Mouse (Mus musculus): ENCODE measurements at regions not wholly inside any gene's neighbourhood (a gene's known extent, or its start where the extent isn't known, plus 50 kb on each side); places are given as distances from the start of the nearest gene placed in this dataset.

DNA sequence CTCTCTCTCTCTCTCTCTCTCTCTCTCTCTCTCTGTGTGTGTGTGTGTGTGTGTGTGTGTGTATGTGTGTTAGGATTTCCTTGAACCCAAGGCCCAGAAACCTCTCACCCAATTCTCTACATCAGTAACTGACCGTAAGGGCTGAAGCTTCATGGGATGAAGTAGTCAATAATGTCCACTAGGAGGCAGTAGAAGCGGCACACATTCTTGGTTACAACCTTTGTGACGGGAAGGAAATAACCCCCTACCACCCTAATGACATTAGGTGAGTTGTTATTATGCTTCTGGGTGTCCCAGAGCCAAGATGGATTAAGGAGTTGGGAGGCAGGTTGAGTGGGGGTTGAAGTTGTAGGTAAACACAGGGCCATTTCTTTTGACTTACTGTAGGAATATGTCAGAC is 55.5 kb upstream of the Itprid1 start:
- DNase-seq (ENCODE audit: inconsistent ontology term) = no peak

DNA sequence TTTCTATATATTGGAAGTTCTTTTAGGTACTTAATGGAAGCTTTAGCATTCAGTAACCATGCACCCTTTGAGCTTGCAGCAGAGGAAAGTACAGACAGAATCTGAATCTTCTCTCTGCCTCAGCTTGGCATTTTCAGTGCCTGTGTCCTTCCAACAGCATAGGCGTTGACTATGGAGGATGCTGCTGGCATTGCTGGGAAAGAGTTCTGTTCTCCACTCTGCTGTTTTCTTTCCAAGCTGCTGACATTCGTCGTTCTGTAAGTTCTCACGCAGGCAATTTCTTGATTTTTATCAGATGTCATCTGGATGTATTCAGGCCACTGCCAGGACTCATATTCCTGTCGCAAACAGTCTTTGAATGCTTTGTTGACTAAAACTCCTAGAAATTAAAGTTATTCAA is 61.2 kb upstream of the Itprid1 start:
- no peak for DNase-seq (ENCODE audit: inconsistent ontology term)

DNA sequence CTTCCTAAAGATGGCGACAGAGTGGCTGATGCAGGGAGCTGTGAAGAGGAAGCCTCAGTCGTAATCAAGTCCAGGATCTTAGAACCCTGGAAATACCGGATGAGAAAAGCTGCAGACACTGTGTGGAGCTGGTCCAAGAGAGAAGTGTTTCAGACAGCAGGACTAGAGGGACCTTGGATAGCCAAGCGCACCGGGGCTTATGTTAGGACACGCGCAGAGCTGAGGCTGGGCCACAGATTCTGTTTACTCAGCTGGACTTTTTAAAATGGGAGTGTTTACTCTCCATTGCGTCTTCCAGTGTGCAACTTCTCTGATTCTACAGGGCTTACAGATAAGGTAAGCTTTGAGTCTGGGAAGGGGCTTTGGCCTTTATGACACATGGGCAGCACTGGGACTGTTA is 66.4 kb upstream of the Itprid1 start:
- no peak for DNase-seq (ENCODE audit: inconsistent ontology term)

DNA sequence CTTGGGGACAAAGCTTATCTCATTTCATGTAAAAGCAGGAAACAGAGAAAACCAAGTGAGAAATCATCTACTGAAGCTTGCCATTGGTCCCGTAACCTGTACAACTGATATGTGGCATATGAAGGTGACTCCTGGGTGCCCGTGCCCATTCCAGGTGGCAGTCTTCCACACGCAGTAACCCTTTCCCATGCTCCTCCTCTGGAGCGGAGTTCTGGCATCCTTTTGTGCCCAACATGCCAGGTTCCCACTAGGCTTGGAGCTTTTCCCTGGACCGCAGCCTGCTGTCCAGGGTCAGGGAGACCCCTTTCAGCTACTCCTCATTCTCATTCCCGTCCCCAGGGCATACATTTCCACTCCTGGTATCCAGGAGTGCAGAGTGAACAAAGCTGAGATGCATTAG is 74.4 kb upstream of the Neurod6 start:
- no peak for DNase-seq (ENCODE audit: inconsistent ontology term)

DNA sequence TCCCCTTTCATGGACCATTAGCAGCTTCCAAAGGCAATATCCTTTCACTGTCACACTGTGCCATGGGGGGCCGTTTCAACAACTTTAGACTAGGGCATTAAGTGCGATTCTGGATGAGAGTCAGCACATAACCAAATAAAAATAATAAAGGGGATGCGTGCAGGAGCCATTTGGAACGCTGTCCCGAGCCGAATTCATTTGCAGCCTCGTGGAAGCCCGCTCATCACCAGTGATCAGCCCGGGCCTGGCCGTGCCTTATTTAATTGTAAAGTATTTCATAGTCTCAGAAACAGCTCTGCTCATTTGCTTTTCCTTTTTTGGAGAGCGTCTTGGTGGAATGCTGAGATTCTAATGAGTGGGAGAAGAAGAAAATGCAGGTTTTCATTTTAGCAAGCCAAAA is 69.8 kb upstream of the Neurod6 start:
- no peak for DNase-seq (ENCODE audit: inconsistent ontology term)

DNA sequence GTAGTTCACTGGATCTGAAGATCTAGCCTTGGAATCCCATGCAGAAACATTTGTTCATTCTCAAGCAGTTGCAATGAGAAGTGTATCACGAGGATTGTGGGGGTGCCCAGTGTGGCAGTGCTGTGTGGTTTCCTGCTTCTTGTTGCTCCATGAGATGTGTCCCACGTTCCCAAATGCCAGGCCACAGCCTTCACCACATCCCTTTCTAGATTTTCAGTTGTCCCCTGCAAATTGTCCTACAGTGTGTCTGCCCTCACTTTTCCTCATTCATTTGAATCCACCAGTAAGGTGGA is 64.7 kb upstream of the Neurod6 start:
- DNase-seq (ENCODE audit: inconsistent ontology term) = no peak

DNA sequence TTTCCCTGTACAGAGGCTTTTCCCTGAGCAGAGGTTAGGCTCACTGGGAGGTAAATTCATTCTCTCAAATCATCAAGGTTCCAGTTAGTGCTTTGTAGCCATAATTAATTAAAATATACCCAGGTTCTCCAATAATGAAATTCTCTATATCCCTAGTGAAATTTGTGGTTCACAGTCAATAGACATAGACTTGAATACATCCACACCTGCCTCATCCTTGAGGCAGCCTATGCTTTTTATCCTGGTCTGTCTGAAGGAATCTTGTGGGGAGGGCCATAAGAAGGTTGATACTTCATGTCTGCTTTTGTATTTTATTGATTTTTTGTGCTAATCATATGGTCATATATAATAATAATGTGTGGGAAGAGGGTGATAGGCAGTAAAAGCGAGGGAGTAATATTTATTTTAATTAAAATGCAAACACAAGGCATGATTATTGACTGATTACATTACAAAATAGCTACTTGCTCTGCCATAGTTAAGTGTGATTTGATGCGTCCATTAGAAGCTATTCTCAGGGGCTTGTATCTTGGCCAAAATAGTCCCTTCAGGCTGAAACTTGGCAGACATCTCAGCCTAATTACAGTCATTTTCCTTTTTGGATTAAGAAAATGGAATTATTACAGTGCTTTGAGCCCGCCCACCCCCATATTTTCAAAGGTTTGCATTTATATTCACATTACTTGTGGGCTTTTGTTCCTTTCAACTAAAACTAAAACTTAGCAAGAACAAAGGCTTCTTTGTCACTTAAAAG is 64.2 kb upstream of the Neurod6 start:
- DNase-seq (ENCODE audit: inconsistent ontology term) = peak; percentile 52

DNA sequence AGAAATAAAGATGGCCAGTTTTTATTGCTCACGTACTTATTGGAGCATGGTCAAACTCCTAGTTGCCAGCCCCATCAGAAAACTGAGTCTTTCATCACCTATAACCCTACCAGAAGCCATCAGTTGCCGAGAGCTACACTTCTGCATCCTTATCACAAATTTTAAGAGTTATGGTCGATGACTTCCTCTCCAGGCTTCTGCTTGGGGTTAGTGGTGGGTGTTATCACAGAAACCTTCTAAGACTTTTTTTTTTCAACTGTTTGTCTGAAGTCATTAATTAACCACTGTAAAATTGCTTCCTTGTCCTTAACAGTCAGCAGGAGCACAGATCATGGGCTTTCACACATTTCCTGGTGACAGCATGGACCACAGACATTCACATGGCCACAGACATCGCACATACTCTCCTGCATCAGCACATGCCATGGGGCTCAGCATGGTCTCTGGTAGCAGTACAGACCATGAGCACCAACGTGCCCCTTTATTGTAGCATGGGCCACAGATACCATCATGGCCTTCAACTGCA is 50.3 kb upstream of the Neurod6 start:
- no peak for DNase-seq (ENCODE audit: inconsistent ontology term)
